Mouse (Mus musculus): ENCODE results near the gene Arhgap21. TPM values are rescaled to one million over a fixed set of nuclear protein-coding genes. Genes with fewer than 3 reads are reported as not detected.

The Arhgap21 gene
- polyA plus RNA-seq, 1 experiment from 2014 or later: 5.2 TPM

- Histone ChIP-seq H3K4me1 (replicated peaks; ENCODE audit: control insufficient read depth, insufficient read depth) (no peaks in the 10 kb centered on the region), H3K27me3 (ENCODE audit: control insufficient read depth, insufficient read depth, low read length) (no peaks in the 10 kb centered on the region), H3K27ac (replicated peaks) (no peak overlapping the region), H3K9ac (ENCODE audit: low read length) (no peak overlapping the region), H3K9me3 (ENCODE audit: control insufficient read depth, low read length) (no peaks in the 10 kb centered on the region), H3K4me2 (replicated peaks; ENCODE audit: low read depth) (no peak overlapping the region), H3K36me3 (ENCODE audit: control insufficient read depth, insufficient read depth, low read length) (peaks cover 6% of the 10 kb centered on the region; the same call in 1 of the 2 replicates), H3K4me3 (ENCODE audit: low read depth, low read length) (no peak overlapping the region)
- ATAC-seq (ENCODE audit: low FRiP score, low TSS enrichment) (no peak), DNase-seq (ENCODE audit: low spot score) (no peak)
- TF ChIP-seq EP300 (optimal IDR thresholded peaks at IDR 0.05): no peak
- no peak for TF ChIP-seq CTCF (IDR thresholded peaks at IDR 0.05; ENCODE audit: low read depth)
- 98% methylated on average over 1 of the region's 1 CpGs for WGBS
These were observed 55.7 kb downstream of the Arhgap21 start for GRCm38 (mm10) chr2:20913019-20913415.

GRCm38 (mm10) chr2:20912348-20913018 lies 56.2 kb downstream of the Arhgap21 start:
- 83% methylated on average over 11 of the region's 11 CpGs for WGBS
- no peak overlapping the region for H3K4me2 ChIP-seq (replicated peaks; ENCODE audit: low read depth)
- no peak overlapping the region for H3K9ac ChIP-seq (ENCODE audit: low read length)

DNA sequence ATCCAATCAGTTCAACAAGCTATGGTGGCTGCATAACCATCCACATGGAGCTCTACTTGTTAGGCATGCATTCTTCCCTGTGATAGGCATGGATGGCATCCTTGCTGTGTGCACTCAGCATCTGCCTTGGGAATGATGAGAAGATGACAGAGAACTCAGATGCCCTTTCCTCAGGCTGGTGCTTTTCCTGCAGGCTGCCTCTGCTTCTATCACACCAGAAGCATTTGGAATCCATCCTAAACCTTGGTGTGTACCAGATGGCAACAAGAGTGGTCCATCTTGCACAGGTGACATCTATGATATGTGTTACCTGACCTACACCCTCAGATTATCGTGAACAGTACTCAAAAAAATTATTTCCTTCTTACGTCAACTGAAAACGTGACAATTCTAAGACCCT lies 58.2 kb downstream of the Arhgap21 start:
- DNase-seq (ENCODE audit: low spot score): no peak
- Histone ChIP-seq H3K27me3 (ENCODE audit: control insufficient read depth, insufficient read depth, low read length) (no peaks in the 10 kb centered on the region), H3K27ac (replicated peaks) (no peak overlapping the region), H3K4me1 (replicated peaks; ENCODE audit: control insufficient read depth, insufficient read depth) (no peaks in the 10 kb centered on the region), H3K4me3 (ENCODE audit: low read depth, low read length) (no peak overlapping the region), H3K36me3 (ENCODE audit: control insufficient read depth, insufficient read depth, low read length) (peaks cover 6% of the 10 kb centered on the region; the same call in 1 of the 2 replicates), H3K9ac (ENCODE audit: low read length) (no peak overlapping the region), H3K4me2 (replicated peaks; ENCODE audit: low read depth) (no peak overlapping the region), H3K9me3 (ENCODE audit: control insufficient read depth, low read length) (no peaks in the 10 kb centered on the region)
- TF ChIP-seq EP300 (optimal IDR thresholded peaks at IDR 0.05) (no peak), CTCF (IDR thresholded peaks at IDR 0.05; ENCODE audit: low read depth) (no peak)
- no peak for ATAC-seq (ENCODE audit: low FRiP score, low TSS enrichment)
- 91% methylated on average over 3 of the region's 3 CpGs for WGBS

More at GRCm38 (mm10) chr2:20912348-20913018, 56.2 kb downstream of the Arhgap21 start:
- no peaks in the 10 kb centered on the region for H3K27me3 ChIP-seq (ENCODE audit: control insufficient read depth, insufficient read depth, low read length)
- no peak for ATAC-seq (ENCODE audit: low FRiP score, low TSS enrichment)
- TF ChIP-seq CTCF (IDR thresholded peaks at IDR 0.05; ENCODE audit: low read depth): no peak
- TF ChIP-seq EP300 (optimal IDR thresholded peaks at IDR 0.05): no peak
- H3K27ac ChIP-seq (replicated peaks): no peak overlapping the region
- no peaks in the 10 kb centered on the region for H3K4me1 ChIP-seq (replicated peaks; ENCODE audit: control insufficient read depth, insufficient read depth)
- no peaks in the 10 kb centered on the region for H3K9me3 ChIP-seq (ENCODE audit: control insufficient read depth, low read length)
- peaks cover 6% of the 10 kb centered on the region; the same call in 1 of the 2 replicates for H3K36me3 ChIP-seq (ENCODE audit: control insufficient read depth, insufficient read depth, low read length)
- H3K4me3 ChIP-seq (ENCODE audit: low read depth, low read length): no peak overlapping the region
- DNase-seq (ENCODE audit: low spot score): no peak

DNA sequence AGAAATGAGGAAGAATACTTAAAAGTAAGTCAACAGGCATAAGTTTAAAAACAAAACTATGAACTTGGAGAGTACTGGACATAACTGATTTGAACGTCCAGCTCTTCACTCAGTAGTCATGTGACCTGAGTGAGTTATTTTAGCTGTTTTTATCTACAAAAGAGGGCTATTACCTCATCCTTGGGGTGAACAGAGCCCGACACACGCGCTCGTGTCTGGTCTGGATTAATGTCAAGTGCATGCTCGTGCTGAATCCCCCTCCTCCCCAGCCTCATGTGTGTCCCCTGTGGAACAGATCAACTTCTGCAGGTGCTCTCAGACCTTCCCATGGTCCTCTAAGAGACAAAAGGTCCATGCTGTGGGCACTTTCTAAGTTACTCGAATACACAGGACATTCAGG lies 59.3 kb downstream of the Arhgap21 start:
- DNase-seq (ENCODE audit: low spot score) (no peak), ATAC-seq (ENCODE audit: low FRiP score, low TSS enrichment) (no peak)
- no peak overlapping the region for H3K4me2 ChIP-seq (replicated peaks; ENCODE audit: low read depth)
- H3K4me1 ChIP-seq (replicated peaks; ENCODE audit: control insufficient read depth, insufficient read depth): no peaks in the 10 kb centered on the region
- no peaks in the 10 kb centered on the region for H3K9me3 ChIP-seq (ENCODE audit: control insufficient read depth, low read length)
- TF ChIP-seq EP300 (optimal IDR thresholded peaks at IDR 0.05) (no peak), CTCF (IDR thresholded peaks at IDR 0.05; ENCODE audit: low read depth) (no peak)
- H3K27ac ChIP-seq (replicated peaks): no peak overlapping the region
- no peaks in the 10 kb centered on the region for H3K27me3 ChIP-seq (ENCODE audit: control insufficient read depth, insufficient read depth, low read length)
- WGBS: 71% methylated on average over 7 of the region's 7 CpGs
- peaks cover 6% of the 10 kb centered on the region; the same call in 1 of the 2 replicates for H3K36me3 ChIP-seq (ENCODE audit: control insufficient read depth, insufficient read depth, low read length)
- H3K9ac ChIP-seq (ENCODE audit: low read length): no peak overlapping the region
- H3K4me3 ChIP-seq (ENCODE audit: low read depth, low read length): no peak overlapping the region

- no peaks in the 10 kb centered on the region for H3K27me3 ChIP-seq (ENCODE audit: control insufficient read depth, insufficient read depth, low read length)
- no peak for ATAC-seq (ENCODE audit: low FRiP score, low TSS enrichment)
- peaks cover 6% of the 10 kb centered on the region; the same call in 1 of the 2 replicates for H3K36me3 ChIP-seq (ENCODE audit: control insufficient read depth, insufficient read depth, low read length)
- no peaks in the 10 kb centered on the region for H3K9me3 ChIP-seq (ENCODE audit: control insufficient read depth, low read length)
- DNase-seq (ENCODE audit: low spot score): no peak
- WGBS: 84% methylated on average over 3 of the region's 3 CpGs
- TF ChIP-seq CTCF (IDR thresholded peaks at IDR 0.05; ENCODE audit: low read depth) (no peak), EP300 (optimal IDR thresholded peaks at IDR 0.05) (no peak)
- H3K4me1 ChIP-seq (replicated peaks; ENCODE audit: control insufficient read depth, insufficient read depth): no peaks in the 10 kb centered on the region
- H3K4me3 ChIP-seq (ENCODE audit: low read depth, low read length): no peak overlapping the region
- no peak overlapping the region for H3K9ac ChIP-seq (ENCODE audit: low read length)
- no peak overlapping the region for H3K4me2 ChIP-seq (replicated peaks; ENCODE audit: low read depth)
- no peak overlapping the region for H3K27ac ChIP-seq (replicated peaks)
These were observed 61.4 kb downstream of the Arhgap21 start for GRCm38 (mm10) chr2:20907291-20907690.

DNA sequence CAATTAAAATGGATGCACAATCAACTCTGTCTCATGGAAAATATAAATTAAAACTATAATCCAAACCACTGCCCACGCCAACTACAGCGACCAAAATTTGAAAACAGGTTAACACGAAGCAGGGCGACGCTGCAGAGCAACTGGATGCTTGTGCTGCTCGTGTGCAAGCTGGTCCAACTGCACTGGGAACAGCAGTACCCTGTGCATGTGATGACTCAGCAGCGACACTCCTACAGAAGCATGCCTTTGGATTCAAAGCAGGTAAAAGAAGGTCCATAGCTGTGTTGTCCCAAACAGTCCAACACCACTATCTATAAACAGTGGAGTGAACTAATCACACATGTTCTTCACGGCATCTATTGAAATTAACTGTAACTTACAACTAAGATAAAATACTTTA lies 63.3 kb downstream of the Arhgap21 start:
- Histone ChIP-seq H3K36me3 (ENCODE audit: control insufficient read depth, insufficient read depth, low read length) (0 out of 2 replicates have a peak, but pooled peaks cover 1% of the 10 kb centered on the region), H3K4me1 (replicated peaks; ENCODE audit: control insufficient read depth, insufficient read depth) (no peaks in the 10 kb centered on the region), H3K4me2 (replicated peaks; ENCODE audit: low read depth) (no peak overlapping the region), H3K9ac (ENCODE audit: low read length) (no peak overlapping the region), H3K27ac (replicated peaks) (no peak overlapping the region), H3K9me3 (ENCODE audit: control insufficient read depth, low read length) (no peaks in the 10 kb centered on the region), H3K27me3 (ENCODE audit: control insufficient read depth, insufficient read depth, low read length) (no peaks in the 10 kb centered on the region), H3K4me3 (ENCODE audit: low read depth, low read length) (no peak overlapping the region)
- 85% methylated on average over 8 of the region's 8 CpGs for WGBS
- ATAC-seq (ENCODE audit: low FRiP score, low TSS enrichment) (no peak), DNase-seq (ENCODE audit: low spot score) (no peak)
- TF ChIP-seq EP300 (optimal IDR thresholded peaks at IDR 0.05) (no peak), CTCF (IDR thresholded peaks at IDR 0.05; ENCODE audit: low read depth) (no peak)
